Mouse (Mus musculus) adipocyte (in vitro differentiated cells): ENCODE results near the gene Rnf149.

Source experiments
- DNase-seq: peaks from one replicate; pipeline ENCODE4 v3.0.0-alpha.2; 2016; ENCODE audit warnings: low spot score

The Rnf149 gene

DNA sequence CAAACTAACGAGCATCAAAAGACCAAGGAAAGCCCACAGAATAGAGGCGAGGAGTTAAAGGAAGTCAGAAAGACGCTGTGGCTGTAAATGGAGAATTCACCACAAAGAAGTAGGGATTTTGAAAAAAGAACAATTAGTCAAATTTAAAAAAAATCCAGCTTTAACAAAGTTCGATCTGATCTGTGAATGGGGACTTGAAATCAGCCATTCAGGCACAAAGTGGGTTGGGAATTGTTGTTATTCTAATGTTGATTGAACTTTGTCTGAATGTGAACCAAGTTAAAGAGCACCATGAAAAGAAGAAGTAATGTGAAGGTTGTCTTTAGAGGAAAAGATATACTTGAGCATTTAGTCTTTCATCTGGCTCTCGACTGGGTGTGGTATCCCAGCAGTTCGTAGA is 48.9 kb downstream of the Rnf149 start:
- DNase-seq = no peak

DNA sequence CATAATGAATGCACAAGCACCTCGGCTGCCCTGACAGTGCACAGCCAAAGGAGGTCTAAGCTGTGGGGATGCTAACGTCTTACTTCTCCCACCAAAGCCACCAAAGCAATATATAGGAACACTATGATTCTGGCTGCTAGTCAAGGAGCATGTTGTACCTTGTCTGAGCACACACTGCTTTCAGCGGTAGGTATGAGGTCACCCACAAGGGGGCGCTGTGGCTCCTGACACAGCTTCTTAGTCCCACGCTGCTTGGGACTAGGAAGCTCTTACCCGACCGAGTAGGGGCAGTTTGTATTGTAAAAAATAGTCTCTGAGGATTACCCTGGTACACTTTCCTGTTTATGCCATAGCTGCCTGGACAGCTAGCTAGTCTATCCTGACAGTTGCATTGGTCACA is 49.8 kb downstream of the Rnf149 start:
- peak; percentile 62 for DNase-seq

DNA sequence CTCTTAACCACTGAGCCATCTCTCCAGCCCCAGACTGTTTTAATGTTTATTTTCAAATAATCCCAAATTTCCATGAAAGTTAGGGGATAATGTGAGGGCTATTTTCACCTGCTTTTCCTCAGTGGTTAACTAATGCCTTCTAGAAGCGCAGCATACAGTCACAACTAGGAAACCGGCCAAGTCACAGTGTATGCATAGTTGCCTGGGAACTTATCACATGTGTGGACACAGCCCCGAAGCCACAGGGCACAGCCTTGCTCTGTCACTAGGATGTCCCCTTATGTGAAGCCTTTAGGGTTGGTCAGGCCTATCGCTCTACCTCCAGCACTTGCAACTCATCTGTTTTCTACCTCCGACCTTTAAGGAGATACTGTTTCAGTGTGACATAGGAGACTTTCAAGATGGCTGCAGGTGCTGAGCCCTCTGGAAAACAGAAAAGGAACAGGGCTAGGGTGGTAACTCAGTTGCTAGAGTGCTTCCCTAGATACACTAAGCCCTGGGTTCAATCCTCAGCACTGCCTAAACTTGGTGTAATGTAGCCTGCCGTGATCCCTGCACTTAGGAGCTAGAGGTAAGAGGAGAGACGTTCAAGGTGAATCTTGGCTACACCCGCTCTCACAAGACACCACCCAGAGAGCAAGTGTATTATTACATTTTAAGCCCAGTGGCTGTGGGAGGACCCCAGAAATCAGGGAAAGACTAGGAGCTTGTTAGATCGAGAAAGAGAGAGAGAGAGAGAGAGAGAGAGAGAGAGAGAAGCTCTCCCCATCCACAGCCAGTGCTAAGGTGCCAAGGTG is 50.6 kb downstream of the Rnf149 start:
- no peak for DNase-seq

GRCm38 (mm10) chr1:39525763-39526162 is 51.4 kb downstream of the Rnf149 start:
- DNase-seq = peak; percentile 56

GRCm38 (mm10) chr1:39522519-39522918 is 54.7 kb downstream of the Rnf149 start:
- DNase-seq = peak; percentile 62

- no peak for DNase-seq
Measured at GRCm38 (mm10) chr1:39521326-39521725, 55.9 kb downstream of the Rnf149 start.

DNA sequence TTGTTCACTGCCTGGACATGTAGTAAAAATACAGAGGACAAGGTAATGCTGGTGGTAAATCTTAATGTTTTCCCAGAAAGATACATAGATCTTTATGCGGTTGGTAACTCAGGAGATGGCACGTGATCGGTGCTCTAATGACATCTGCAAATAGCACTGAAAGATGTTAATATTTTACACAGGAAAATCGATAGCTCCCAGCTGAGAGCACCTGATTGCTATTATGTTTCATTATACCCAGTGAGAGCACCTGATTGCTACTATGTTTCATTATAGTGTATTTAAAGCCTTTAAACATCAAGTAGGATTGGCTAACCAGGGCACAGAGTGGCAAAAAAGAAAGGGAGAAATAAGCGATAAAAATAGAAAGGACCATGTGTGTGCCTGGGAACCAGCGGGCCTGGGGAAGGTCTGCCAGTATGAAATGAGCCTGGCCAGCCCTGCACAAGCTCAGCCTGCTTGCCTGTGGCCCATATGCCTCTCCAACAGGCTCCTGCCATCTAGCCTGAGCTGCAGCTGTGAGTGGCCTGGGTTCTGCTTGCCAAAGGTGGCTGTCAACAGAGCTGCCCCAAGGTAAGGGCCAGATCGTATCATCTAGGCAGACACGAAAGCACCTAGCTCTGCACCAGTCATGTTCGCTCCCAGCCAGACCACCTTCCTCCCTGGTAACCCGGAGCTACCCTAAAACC is 61.8 kb downstream of the Rnf149 start:
- DNase-seq = no peak

DNA sequence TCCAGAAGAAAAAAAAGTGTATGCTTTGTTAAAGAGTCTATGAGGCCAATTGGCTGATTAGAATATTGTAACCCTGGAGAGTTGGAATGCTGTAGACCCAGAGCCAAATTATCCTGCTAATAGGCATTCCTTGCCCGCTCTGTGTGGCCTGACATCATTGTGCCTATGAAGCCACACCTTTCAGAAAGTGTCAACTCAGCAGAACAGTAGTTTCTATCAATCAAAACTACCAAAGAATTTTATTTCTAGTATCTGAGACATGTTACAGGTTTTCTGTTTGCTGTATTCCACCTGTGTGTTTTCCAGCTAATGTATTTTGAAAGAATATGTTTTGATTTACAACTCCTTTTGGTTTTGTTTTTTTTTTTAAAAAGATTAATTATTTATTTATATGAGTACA is 65.0 kb downstream of the Rnf149 start:
- DNase-seq = no peak

- no peak for DNase-seq
Measured at GRCm38 (mm10) chr1:39511775-39512174, 65.4 kb downstream of the Rnf149 start.

DNA sequence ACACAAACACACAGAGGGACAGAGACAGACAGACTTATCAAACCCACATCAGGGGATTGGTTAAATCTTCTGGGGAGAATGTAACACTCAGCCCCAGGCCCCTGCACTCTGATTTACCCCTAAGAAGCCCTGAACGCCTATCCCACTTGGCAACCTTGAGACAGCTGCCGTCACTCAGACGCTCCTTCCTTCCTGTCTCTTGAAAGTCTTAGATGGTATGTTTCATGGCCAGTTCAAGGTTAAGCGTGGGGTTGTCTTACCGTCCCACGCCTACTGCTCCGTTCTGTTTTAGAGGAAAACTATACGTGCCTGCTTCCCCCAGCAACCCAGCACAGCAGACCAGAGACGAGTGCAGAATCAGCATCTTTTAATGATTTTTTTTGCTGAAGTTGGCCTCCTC is 71.6 kb downstream of the Rnf149 start:
- no peak for DNase-seq

GRCm38 (mm10) chr1:39504261-39504660 is 72.9 kb downstream of the Rnf149 start:
- no peak for DNase-seq

GRCm38 (mm10) chr1:39502817-39503633 is 74.2 kb downstream of the Rnf149 start:
- no peak for DNase-seq
